Mouse (Mus musculus): ENCODE measurements around the gene Afap1l2. TPM values are rescaled to one million over a fixed set of nuclear protein-coding genes. Genes with fewer than 3 reads are reported as not detected.
A peak's percentile ranks its signal among the peaks of the same experiment; 100 is the strongest.

Gene Afap1l2
- polyA plus RNA-seq, 1 experiment from 2014 or later: 3.7 TPM

DNA sequence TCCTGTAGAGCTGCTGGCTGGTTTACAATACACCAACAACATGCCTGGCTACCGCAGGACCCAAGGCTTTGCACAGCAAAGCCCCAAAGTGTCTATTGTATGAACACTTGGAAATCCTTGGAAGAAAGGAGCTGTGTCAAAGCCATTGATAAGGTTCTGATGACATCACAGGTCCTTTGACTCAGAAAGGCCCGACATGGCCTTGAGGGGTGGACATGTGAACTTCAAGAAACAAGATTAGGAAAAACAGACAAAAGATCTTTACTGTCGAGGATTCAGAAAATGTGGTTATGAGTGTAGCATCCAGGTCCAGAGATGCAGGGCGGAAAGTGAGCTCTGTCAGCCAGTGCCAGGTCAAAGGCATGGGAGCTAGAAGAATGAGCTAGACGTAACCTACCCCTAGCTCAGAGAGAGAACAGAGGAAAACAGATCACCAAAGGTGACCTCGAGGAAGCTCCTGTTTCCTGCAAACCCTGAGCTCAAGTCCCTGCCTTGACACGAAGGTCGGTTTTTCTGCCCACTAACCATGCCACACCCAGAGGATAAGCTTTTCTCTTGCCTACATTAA lies 15.0 kb downstream of the Afap1l2 start:
- H3K36me3 ChIP-seq (ENCODE audit: control insufficient read depth, insufficient read depth, low read length): no peaks in the 10 kb centered on the region
- H3K27me3 ChIP-seq (ENCODE audit: control insufficient read depth, insufficient read depth, low read length): no peaks in the 10 kb centered on the region
- H3K4me2 ChIP-seq (replicated peaks; ENCODE audit: low read depth, low read length): no peak overlapping the region
- no peaks in the 10 kb centered on the region for H3K9me3 ChIP-seq (ENCODE audit: control insufficient read depth, low read length)
- ATAC-seq (ENCODE audit: low FRiP score): no peak
- no peak overlapping the region for H3K4me3 ChIP-seq (ENCODE audit: low read depth, low read length)
- no peak for DNase-seq (ENCODE audit: low spot score)
- H3K4me1 ChIP-seq (replicated peaks; ENCODE audit: control insufficient read depth, insufficient read depth, low read length): peaks cover 5% of the 10 kb centered on the region; the same call in 1 of the 2 replicates
- H3K27ac ChIP-seq (ENCODE audit: low read depth, low read length): no peak overlapping the region
- no peak overlapping the region for H3K9ac ChIP-seq (ENCODE audit: low read depth, low read length)
- WGBS: 75% methylated on average over 8 of the region's 8 CpGs

GRCm38 (mm10) chr19:56990367-56991111 lies 17.5 kb downstream of the Afap1l2 start:
- peaks cover 3% of the 10 kb centered on the region; the same call in 1 of the 2 replicates for H3K4me1 ChIP-seq (replicated peaks; ENCODE audit: control insufficient read depth, insufficient read depth, low read length)

GRCm38 (mm10) chr19:56989171-56989570 lies 18.9 kb downstream of the Afap1l2 start:
- no peak overlapping the region for H3K4me3 ChIP-seq (ENCODE audit: low read depth, low read length)
- WGBS: 81% methylated on average over 8 of the region's 8 CpGs
- DNase-seq (ENCODE audit: low spot score) (no peak), ATAC-seq (ENCODE audit: low FRiP score) (no peak)
- no peaks in the 10 kb centered on the region for H3K36me3 ChIP-seq (ENCODE audit: control insufficient read depth, insufficient read depth, low read length)
- H3K27me3 ChIP-seq (ENCODE audit: control insufficient read depth, insufficient read depth, low read length): no peaks in the 10 kb centered on the region
- H3K4me1 ChIP-seq (replicated peaks; ENCODE audit: control insufficient read depth, insufficient read depth, low read length): peaks cover 3% of the 10 kb centered on the region; the same call in 1 of the 2 replicates
- no peaks in the 10 kb centered on the region for H3K9me3 ChIP-seq (ENCODE audit: control insufficient read depth, low read length)
- no peak overlapping the region for H3K27ac ChIP-seq (ENCODE audit: low read depth, low read length)
- H3K9ac ChIP-seq (ENCODE audit: low read depth, low read length): no peak overlapping the region
- no peak overlapping the region for H3K4me2 ChIP-seq (replicated peaks; ENCODE audit: low read depth, low read length)

More at GRCm38 (mm10) chr19:56990367-56991111, 17.5 kb downstream of the Afap1l2 start:
- Histone ChIP-seq H3K4me2 (replicated peaks; ENCODE audit: low read depth, low read length) (no peak overlapping the region), H3K9ac (ENCODE audit: low read depth, low read length) (no peak overlapping the region), H3K4me3 (ENCODE audit: low read depth, low read length) (no peak overlapping the region), H3K27me3 (ENCODE audit: control insufficient read depth, insufficient read depth, low read length) (no peaks in the 10 kb centered on the region), H3K27ac (ENCODE audit: low read depth, low read length) (peak overlapping the region; percentile 72), H3K9me3 (ENCODE audit: control insufficient read depth, low read length) (no peaks in the 10 kb centered on the region), H3K36me3 (ENCODE audit: control insufficient read depth, insufficient read depth, low read length) (no peaks in the 10 kb centered on the region)
- peak; percentile 70 for ATAC-seq (ENCODE audit: low FRiP score)
- WGBS: 25% methylated on average over 14 of the region's 14 CpGs
- peak; percentile 54 for DNase-seq (ENCODE audit: low spot score)

GRCm38 (mm10) chr19:56984229-56984628 lies 23.8 kb downstream of the Afap1l2 start:
- Histone ChIP-seq H3K27ac (ENCODE audit: low read depth, low read length) (no peak overlapping the region), H3K9me3 (ENCODE audit: control insufficient read depth, low read length) (no peaks in the 10 kb centered on the region), H3K4me3 (ENCODE audit: low read depth, low read length) (no peak overlapping the region), H3K9ac (ENCODE audit: low read depth, low read length) (no peak overlapping the region), H3K27me3 (ENCODE audit: control insufficient read depth, insufficient read depth, low read length) (no peaks in the 10 kb centered on the region), H3K4me1 (replicated peaks; ENCODE audit: control insufficient read depth, insufficient read depth, low read length) (no peaks in the 10 kb centered on the region), H3K4me2 (replicated peaks; ENCODE audit: low read depth, low read length) (no peak overlapping the region), H3K36me3 (ENCODE audit: control insufficient read depth, insufficient read depth, low read length) (no peaks in the 10 kb centered on the region)
- no peak for ATAC-seq (ENCODE audit: low FRiP score)
- WGBS: 74% methylated on average over 4 of the region's 4 CpGs
- no peak for DNase-seq (ENCODE audit: low spot score)

DNA sequence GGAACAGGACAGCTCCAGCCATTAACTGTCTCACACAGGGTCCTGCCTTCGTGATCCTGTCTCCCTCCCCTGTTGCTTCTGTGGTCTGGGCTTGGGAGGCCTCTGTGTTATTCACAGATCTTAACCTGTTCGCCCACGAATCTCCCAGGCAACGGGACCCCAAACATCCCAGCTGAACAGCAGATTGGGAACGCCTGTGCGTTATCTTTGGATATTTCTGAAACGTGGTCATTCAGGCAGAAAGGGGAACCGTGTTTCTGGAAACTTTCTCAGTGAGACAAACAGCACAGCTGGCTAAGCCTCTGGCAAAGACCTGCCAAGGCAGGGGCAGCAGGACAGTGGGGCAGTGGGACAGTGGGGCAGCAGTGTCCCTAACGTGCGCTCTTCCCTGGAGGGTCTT lies 24.3 kb downstream of the Afap1l2 start:
- WGBS: 73% methylated on average over 10 of the region's 10 CpGs
- Histone ChIP-seq H3K4me3 (ENCODE audit: low read depth, low read length) (no peak overlapping the region), H3K4me1 (replicated peaks; ENCODE audit: control insufficient read depth, insufficient read depth, low read length) (no peaks in the 10 kb centered on the region), H3K4me2 (replicated peaks; ENCODE audit: low read depth, low read length) (no peak overlapping the region), H3K9ac (ENCODE audit: low read depth, low read length) (no peak overlapping the region), H3K27ac (ENCODE audit: low read depth, low read length) (no peak overlapping the region), H3K9me3 (ENCODE audit: control insufficient read depth, low read length) (no peaks in the 10 kb centered on the region), H3K36me3 (ENCODE audit: control insufficient read depth, insufficient read depth, low read length) (no peaks in the 10 kb centered on the region), H3K27me3 (ENCODE audit: control insufficient read depth, insufficient read depth, low read length) (no peaks in the 10 kb centered on the region)
- no peak for DNase-seq (ENCODE audit: low spot score)
- no peak for ATAC-seq (ENCODE audit: low FRiP score)

GRCm38 (mm10) chr19:56981760-56982159 lies 26.3 kb downstream of the Afap1l2 start:
- peaks cover 2% of the 10 kb centered on the region; the same call in 1 of the 2 replicates for H3K4me1 ChIP-seq (replicated peaks; ENCODE audit: control insufficient read depth, insufficient read depth, low read length)
- WGBS: 72% methylated on average over 9 of the region's 9 CpGs
- no peaks in the 10 kb centered on the region for H3K36me3 ChIP-seq (ENCODE audit: control insufficient read depth, insufficient read depth, low read length)
- H3K4me3 ChIP-seq (ENCODE audit: low read depth, low read length): no peak overlapping the region
- no peaks in the 10 kb centered on the region for H3K27me3 ChIP-seq (ENCODE audit: control insufficient read depth, insufficient read depth, low read length)
- H3K4me2 ChIP-seq (replicated peaks; ENCODE audit: low read depth, low read length): no peak overlapping the region
- H3K9ac ChIP-seq (ENCODE audit: low read depth, low read length): no peak overlapping the region
- no peaks in the 10 kb centered on the region for H3K9me3 ChIP-seq (ENCODE audit: control insufficient read depth, low read length)
- ATAC-seq (ENCODE audit: low FRiP score) (no peak), DNase-seq (ENCODE audit: low spot score) (no peak)
- no peak overlapping the region for H3K27ac ChIP-seq (ENCODE audit: low read depth, low read length)

DNA sequence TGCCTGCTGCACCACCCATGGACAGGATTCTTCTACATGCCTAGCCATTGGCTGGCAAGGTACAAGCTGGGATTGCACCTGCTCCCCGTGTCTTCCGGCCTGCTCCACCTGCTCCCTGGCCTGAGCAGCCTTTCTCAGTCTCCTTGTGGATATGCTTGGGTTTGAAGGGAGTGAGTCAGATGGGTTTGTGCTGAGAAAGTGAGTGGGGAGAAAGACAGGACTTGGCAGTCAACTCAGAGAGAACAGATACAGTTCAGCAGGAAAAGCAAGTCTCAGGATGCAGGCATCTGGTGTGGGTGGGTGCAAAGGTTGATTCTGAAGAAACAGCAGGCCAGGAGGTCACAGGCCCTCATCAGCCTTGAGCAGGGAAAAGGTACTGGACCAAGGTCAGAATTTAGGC lies 27.2 kb downstream of the Afap1l2 start:
- DNase-seq (ENCODE audit: low spot score) (no peak), ATAC-seq (ENCODE audit: low FRiP score) (no peak)
- H3K4me3 ChIP-seq (ENCODE audit: low read depth, low read length): no peak overlapping the region
- H3K27ac ChIP-seq (ENCODE audit: low read depth, low read length): no peak overlapping the region
- H3K4me1 ChIP-seq (replicated peaks; ENCODE audit: control insufficient read depth, insufficient read depth, low read length): peaks cover 2% of the 10 kb centered on the region; the same call in 1 of the 2 replicates
- H3K9ac ChIP-seq (ENCODE audit: low read depth, low read length): no peak overlapping the region
- no peaks in the 10 kb centered on the region for H3K9me3 ChIP-seq (ENCODE audit: control insufficient read depth, low read length)
- 90% methylated on average over 2 of the region's 2 CpGs for WGBS
- no peaks in the 10 kb centered on the region for H3K36me3 ChIP-seq (ENCODE audit: control insufficient read depth, insufficient read depth, low read length)
- no peak overlapping the region for H3K4me2 ChIP-seq (replicated peaks; ENCODE audit: low read depth, low read length)
- H3K27me3 ChIP-seq (ENCODE audit: control insufficient read depth, insufficient read depth, low read length): no peaks in the 10 kb centered on the region

GRCm38 (mm10) chr19:56976962-56977948 lies 30.8 kb downstream of the Afap1l2 start:
- no peaks in the 10 kb centered on the region for H3K9me3 ChIP-seq (ENCODE audit: control insufficient read depth, low read length)
- no peaks in the 10 kb centered on the region for H3K36me3 ChIP-seq (ENCODE audit: control insufficient read depth, insufficient read depth, low read length)
- H3K4me2 ChIP-seq (replicated peaks; ENCODE audit: low read depth, low read length): no peak overlapping the region
- DNase-seq (ENCODE audit: low spot score): no peak
- H3K27me3 ChIP-seq (ENCODE audit: control insufficient read depth, insufficient read depth, low read length): no peaks in the 10 kb centered on the region
- ATAC-seq (ENCODE audit: low FRiP score): no peak
- peaks cover 2% of the 10 kb centered on the region; the same call in 1 of the 2 replicates for H3K4me1 ChIP-seq (replicated peaks; ENCODE audit: control insufficient read depth, insufficient read depth, low read length)
- 66% methylated on average over 19 of the region's 19 CpGs for WGBS
- no peak overlapping the region for H3K9ac ChIP-seq (ENCODE audit: low read depth, low read length)
- H3K4me3 ChIP-seq (ENCODE audit: low read depth, low read length): no peak overlapping the region
- H3K27ac ChIP-seq (ENCODE audit: low read depth, low read length): no peak overlapping the region
